Mouse (Mus musculus) midbrain, embryonic 16.5 days (tissue): ENCODE results near the gene Pcsk1n. TPM values are rescaled to one million over a fixed set of nuclear protein-coding genes. Genes with fewer than 3 reads are reported as not detected.

Source experiments
- ATAC-seq: fragments of 200-750 bp; cut with Nextera tagmentation; 2 replicates; pipeline ENCODE4 v1.8.0; 2017; ENCODE audit warnings: moderate TSS enrichment
- H3K27ac ChIP-seq: fragments of 300-500 bp; sonication (generic); 2 replicates; pipeline ENCODE4 v1.5.1; 2014; ENCODE audit warnings: mild to moderate bottlenecking, low read length, mixed read lengths
- H3K27me3 ChIP-seq: fragments of 300-500 bp; sonication (generic); 2 replicates; pipeline ENCODE4 v1.6.1; 2014; ENCODE audit warnings: low read depth, low read length, mixed read lengths; ENCODE audit not compliant: control insufficient read depth, insufficient read depth
- H3K36me3 ChIP-seq: fragments of 300-500 bp; sonication (generic); 2 replicates; pipeline ENCODE4 v1.6.1; 2014; ENCODE audit warnings: mild to moderate bottlenecking, low read length, moderate library complexity, mixed read lengths; ENCODE audit not compliant: control insufficient read depth, insufficient read depth
- H3K4me1 ChIP-seq: fragments of 300-500 bp; sonication (generic); 2 replicates; pipeline ENCODE4 v1.6.1; 2014; ENCODE audit warnings: mild to moderate bottlenecking, low read length, mixed read lengths; ENCODE audit not compliant: control insufficient read depth, insufficient read depth
- H3K4me2 ChIP-seq: fragments of 300-500 bp; sonication (generic); 2 replicates; pipeline ENCODE4 v1.6.1; 2014; ENCODE audit warnings: mild to moderate bottlenecking, low read length, mixed read lengths
- H3K4me3 ChIP-seq: fragments of 300-500 bp; sonication (generic); 2 replicates; pipeline ENCODE4 v1.5.1; 2014; ENCODE audit warnings: low read depth, mild to moderate bottlenecking, low read length, moderate library complexity, mixed read lengths
- H3K9ac ChIP-seq: fragments of 300-500 bp; sonication (generic); 2 replicates; pipeline ENCODE4 v1.6.1; 2014; ENCODE audit warnings: low read depth, low read length, mixed read lengths
- H3K9me3 ChIP-seq: fragments of 300-500 bp; sonication (generic); replicated peaks from 2 replicates; pipeline ENCODE4 v1.6.1; 2014; ENCODE audit warnings: mild to moderate bottlenecking, low read length, mixed read lengths; ENCODE audit not compliant: control insufficient read depth, poor library complexity, severe bottlenecking
- WGBS: fragments of 180-500 bp; shearing (Covaris S2); extraction: QIAGEN DNeasy Blood & Tissue Kit; methylation state at CpG from one replicate; pipeline ENCODE4 v1.1.7; 2014; 5-methylcytosine and 5-hydroxymethylcytosine counted together
- polyA plus RNA-seq: library from polyadenylated mRNA; unstranded; fragments of >200 nt; fragmentation: Nextera tagmentation; extraction: Ambion mirVana; gene quantifications from 2 replicates; pipeline ENCODE4 v1.2.1, GENCODE M21; 2015

Gene Pcsk1n
- polyA plus RNA-seq, 1 experiment from 2014 or later = 302 TPM

DNA sequence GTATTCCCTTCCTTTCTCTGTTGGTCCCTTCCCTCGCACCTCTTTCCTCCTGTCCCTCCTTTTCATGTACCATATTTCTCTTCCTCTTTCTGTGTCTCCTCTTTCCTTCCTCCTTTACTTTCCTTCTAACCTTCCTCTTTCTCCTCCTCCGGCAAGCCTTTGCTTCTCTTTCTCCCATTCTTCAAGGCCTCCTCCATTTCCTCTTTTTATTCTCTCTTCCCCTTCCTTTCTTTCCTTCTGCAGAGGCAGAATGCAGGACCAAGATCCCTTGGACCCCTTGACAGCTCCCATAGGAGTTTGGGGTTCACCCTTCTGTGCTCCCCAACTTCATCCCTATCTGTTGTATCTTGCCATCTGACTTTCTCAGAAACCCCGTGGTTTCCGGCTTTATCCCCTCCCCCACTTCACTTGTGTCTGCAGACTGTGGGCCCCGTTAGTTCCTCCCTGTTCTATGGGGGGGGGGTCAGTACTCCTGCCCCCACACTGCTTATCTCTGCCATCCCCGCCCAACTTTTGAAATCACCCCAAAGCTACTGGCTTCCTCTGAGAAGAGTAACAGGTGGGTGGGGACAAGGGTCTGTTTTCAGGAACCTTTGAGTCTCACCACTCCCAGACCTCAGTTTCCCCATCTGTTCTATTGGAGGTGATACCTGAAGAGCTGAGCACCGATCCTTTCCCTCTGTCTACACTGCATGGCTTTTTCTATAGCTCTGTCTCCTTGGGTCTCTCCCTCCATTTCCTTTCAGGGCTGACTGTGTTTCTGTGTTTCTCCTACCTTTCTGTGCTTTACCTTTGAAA lies 44.4 kb downstream of the Pcsk1n start:
- H3K27me3 ChIP-seq = no peaks in the 10 kb centered on the region
- no peak for ATAC-seq
- WGBS = 89% methylated on average over 7 of the region's 7 CpGs
- no peak overlapping the region for H3K9ac ChIP-seq
- H3K4me3 ChIP-seq = no peak overlapping the region
- H3K4me2 ChIP-seq = no peak overlapping the region
- no peak overlapping the region for H3K27ac ChIP-seq
- H3K4me1 ChIP-seq = no peaks in the 10 kb centered on the region
- no peaks in the 10 kb centered on the region for H3K36me3 ChIP-seq
- H3K9me3 ChIP-seq = no peaks in the 10 kb centered on the region

- no peak overlapping the region for H3K4me3 ChIP-seq
- H3K9me3 ChIP-seq = no peaks in the 10 kb centered on the region
- WGBS = 85% methylated on average over 4 of the region's 4 CpGs
- no peak overlapping the region for H3K4me2 ChIP-seq
- H3K9ac ChIP-seq = no peak overlapping the region
- no peaks in the 10 kb centered on the region for H3K27me3 ChIP-seq
- H3K4me1 ChIP-seq = no peaks in the 10 kb centered on the region
- no peaks in the 10 kb centered on the region for H3K36me3 ChIP-seq
- H3K27ac ChIP-seq = no peak overlapping the region
- ATAC-seq = no peak
Observed at GRCm38 (mm10) chrX:7966161-7966560, 46.5 kb downstream of the Pcsk1n start.

GRCm38 (mm10) chrX:7967596-7968201 lies 48.1 kb downstream of the Pcsk1n start:
- Histone ChIP-seq H3K36me3 (no peaks in the 10 kb centered on the region), H3K9me3 (no peaks in the 10 kb centered on the region), H3K9ac (no peak overlapping the region), H3K27ac (no peak overlapping the region), H3K4me3 (no peak overlapping the region), H3K4me1 (no peaks in the 10 kb centered on the region), H3K27me3 (no peaks in the 10 kb centered on the region), H3K4me2 (no peak overlapping the region)
- ATAC-seq = no peak
- 82% methylated on average over 6 of the region's 9 CpGs for WGBS

GRCm38 (mm10) chrX:7968226-7968625 lies 48.6 kb downstream of the Pcsk1n start:
- H3K4me3 ChIP-seq = no peak overlapping the region
- no peaks in the 10 kb centered on the region for H3K9me3 ChIP-seq
- H3K9ac ChIP-seq = no peak overlapping the region
- H3K4me1 ChIP-seq = no peaks in the 10 kb centered on the region
- 92% methylated on average over 8 of the region's 8 CpGs for WGBS
- no peaks in the 10 kb centered on the region for H3K36me3 ChIP-seq
- H3K27ac ChIP-seq = no peak overlapping the region
- ATAC-seq = no peak
- no peak overlapping the region for H3K4me2 ChIP-seq
- no peaks in the 10 kb centered on the region for H3K27me3 ChIP-seq

GRCm38 (mm10) chrX:7968899-7969298 lies 49.3 kb downstream of the Pcsk1n start:
- no peaks in the 10 kb centered on the region for H3K36me3 ChIP-seq
- no peak overlapping the region for H3K4me2 ChIP-seq
- 93% methylated on average over 3 of the region's 3 CpGs for WGBS
- H3K9ac ChIP-seq = no peak overlapping the region
- H3K27ac ChIP-seq = no peak overlapping the region
- H3K4me1 ChIP-seq = no peaks in the 10 kb centered on the region
- no peak overlapping the region for H3K4me3 ChIP-seq
- ATAC-seq = no peak
- no peaks in the 10 kb centered on the region for H3K9me3 ChIP-seq
- no peaks in the 10 kb centered on the region for H3K27me3 ChIP-seq

- Histone ChIP-seq H3K4me2 (no peak overlapping the region), H3K27ac (no peak overlapping the region), H3K4me1 (no peaks in the 10 kb centered on the region), H3K27me3 (no peaks in the 10 kb centered on the region), H3K36me3 (no peaks in the 10 kb centered on the region), H3K9ac (no peak overlapping the region), H3K4me3 (no peak overlapping the region), H3K9me3 (no peaks in the 10 kb centered on the region)
- WGBS = 62% methylated on average over 4 of the region's 4 CpGs
- no peak for ATAC-seq
Observed at GRCm38 (mm10) chrX:7971292-7971691, 51.7 kb downstream of the Pcsk1n start.

Other genes with a start within 250 kb of the Pcsk1n start
- 13.9 and 18.3 TPM in 2 replicates for gene Plp2, start 248.4 kb upstream of the Pcsk1n start, polyA plus RNA-seq
- gene Magix, start 238.6 kb upstream of the Pcsk1n start, polyA plus RNA-seq = 0.10 and 0.13 TPM in 2 replicates
- 49.0 and 49.9 TPM in 2 replicates for gene Gpkow, start 222.7 kb upstream of the Pcsk1n start, polyA plus RNA-seq
- gene Wdr45, start 205.5 kb upstream of the Pcsk1n start, polyA plus RNA-seq = 29.9 and 30.8 TPM in 2 replicates
- not detected in 2 replicates for gene Gm45208, start 197.6 kb upstream of the Pcsk1n start, polyA plus RNA-seq
- gene Praf2, start 191.4 kb upstream of the Pcsk1n start, polyA plus RNA-seq = 132 and 139 TPM in 2 replicates
- 71.6 and 76.4 TPM in 2 replicates for gene Ccdc120, start 168.9 kb upstream of the Pcsk1n start, polyA plus RNA-seq
- 19.0 and 23.3 TPM in 2 replicates for gene Tfe3, start 157.3 kb upstream of the Pcsk1n start, polyA plus RNA-seq
- gene Gripap1, start 130.1 kb upstream of the Pcsk1n start, polyA plus RNA-seq = 73.1 and 73.9 TPM in 2 replicates
- gene Kcnd1, start 97.5 kb upstream of the Pcsk1n start, polyA plus RNA-seq = 3.3 and 3.8 TPM in 2 replicates
- gene Otud5, start 78.5 kb upstream of the Pcsk1n start, polyA plus RNA-seq = 41.8 and 42.0 TPM in 2 replicates
- gene Pim2, start 41.6 kb upstream of the Pcsk1n start, polyA plus RNA-seq = 23.6 and 27.2 TPM in 2 replicates
- gene Slc35a2, start 35.8 kb upstream of the Pcsk1n start, polyA plus RNA-seq = 44.9 and 45.2 TPM in 2 replicates
- 228 and 250 TPM in 2 replicates for gene Pqbp1, start 20.6 kb upstream of the Pcsk1n start, polyA plus RNA-seq
- gene Timm17b, start 20.5 kb upstream of the Pcsk1n start, polyA plus RNA-seq = 166 and 167 TPM in 2 replicates
- gene Gm10491, start 12.0 kb upstream of the Pcsk1n start, polyA plus RNA-seq = not detected in 2 replicates
- not detected in 2 replicates for gene Gm10490, start 10.3 kb upstream of the Pcsk1n start, polyA plus RNA-seq
- gene Eras, start 8.8 kb downstream of the Pcsk1n start, polyA plus RNA-seq = not detected in 2 replicates
- 75.6 and 77.9 TPM in 2 replicates for gene Hdac6, start 28.1 kb downstream of the Pcsk1n start, polyA plus RNA-seq
- gene Gata1, start 58.2 kb downstream of the Pcsk1n start, polyA plus RNA-seq = 0.18 and 0.19 TPM in 2 replicates
- gene Glod5, start 98.7 kb downstream of the Pcsk1n start, polyA plus RNA-seq = 0.56 and 0.58 TPM in 2 replicates
- gene Suv39h1, start 154.9 kb downstream of the Pcsk1n start, polyA plus RNA-seq = 39.1 and 44.6 TPM in 2 replicates
- 0.12 and 0.19 TPM in 2 replicates for gene Was, start 170.7 kb downstream of the Pcsk1n start, polyA plus RNA-seq
- gene Wdr13, start 213.1 kb downstream of the Pcsk1n start, polyA plus RNA-seq = 70.5 and 72.8 TPM in 2 replicates
- 286 and 306 TPM in 2 replicates for gene Rbm3, start 226.1 kb downstream of the Pcsk1n start, polyA plus RNA-seq